Mouse (Mus musculus) limb, embryonic 10.5 days (tissue): Measurements from ENCODE around the gene Nek9. TPM values are rescaled to one million over a fixed set of nuclear protein-coding genes. Genes with fewer than 3 reads are reported as not detected.

Source experiments
- DNase-seq: peaks from one replicate; pipeline ENCODE4 v3.0.0-alpha.2; 2017; ENCODE audit warnings: low spot score
- H3K27ac ChIP-seq: fragments of 300-500 bp; sonication (generic); 2 replicates; pipeline ENCODE4 v1.5.1; 2016; ENCODE audit warnings: mild to moderate bottlenecking
- H3K27me3 ChIP-seq: fragments of 300-500 bp; sonication (generic); 2 replicates; pipeline ENCODE4 v1.6.1; 2016; ENCODE audit warnings: low read depth, mild to moderate bottlenecking; ENCODE audit not compliant: poor library complexity, severe bottlenecking
- H3K36me3 ChIP-seq: fragments of 300-500 bp; sonication (generic); 2 replicates; pipeline ENCODE4 v1.6.1; 2016; ENCODE audit warnings: mild to moderate bottlenecking, moderate library complexity
- H3K4me1 ChIP-seq: fragments of 300-500 bp; sonication (generic); 2 replicates; pipeline ENCODE4 v1.6.1; 2016
- H3K4me3 ChIP-seq: fragments of 300-500 bp; sonication (generic); 2 replicates; pipeline ENCODE4 v1.5.1; 2016; ENCODE audit warnings: mild to moderate bottlenecking, moderate library complexity
- H3K9me3 ChIP-seq: fragments of 300-500 bp; sonication (generic); replicated peaks from 2 replicates; pipeline ENCODE4 v1.6.1; 2016; ENCODE audit warnings: mild to moderate bottlenecking
- WGBS: fragments of 180-500 bp; shearing (Covaris S2); methylation state at CpG from one replicate; pipeline ENCODE4 v1.1.7; 2016; 5-methylcytosine and 5-hydroxymethylcytosine counted together
- polyA plus RNA-seq: library from polyadenylated mRNA; unstranded; fragments of >200 nt; fragmentation: Nextera tagmentation; extraction: Ambion mirVana; gene quantifications from 2 replicates; pipeline ENCODE4 v1.2.1, GENCODE M21; 2016

Gene Nek9
- polyA plus RNA-seq, 1 experiment from 2014 or later, result 29.9 TPM

GRCm38 (mm10) chr12:85264940-85265339 lies 74.2 kb downstream of the Nek9 start:
- 41% methylated on average over 7 of the region's 7 CpGs for WGBS
- Histone ChIP-seq H3K9me3 (no peaks in the 10 kb centered on the region), H3K27ac (peak overlapping the region; percentile 67; the same call in 1 of the 2 replicates), H3K27me3 (no peaks in the 10 kb centered on the region), H3K4me1 (peaks cover 41% of the 10 kb centered on the region), H3K4me3 (no peak overlapping the region), H3K36me3 (peaks cover 15% of the 10 kb centered on the region)
- DNase-seq, result peak; percentile 48

- WGBS, result 81% methylated on average over 8 of the region's 8 CpGs
- H3K27me3 ChIP-seq, result no peaks in the 10 kb centered on the region
- no peak overlapping the region for H3K4me3 ChIP-seq
- H3K36me3 ChIP-seq, result peaks cover 15% of the 10 kb centered on the region
- DNase-seq, result no peak
- H3K9me3 ChIP-seq, result no peaks in the 10 kb centered on the region
- H3K27ac ChIP-seq, result peak overlapping the region; percentile 67; the same call in 1 of the 2 replicates
- peaks cover 38% of the 10 kb centered on the region for H3K4me1 ChIP-seq
Measured at GRCm38 (mm10) chr12:85264531-85264930, 74.6 kb downstream of the Nek9 start.

GRCm38 (mm10) chr12:85263190-85263589 lies 76.0 kb downstream of the Nek9 start:
- Histone ChIP-seq H3K27ac (peak overlapping the region; percentile 73), H3K27me3 (no peaks in the 10 kb centered on the region), H3K4me3 (no peak overlapping the region), H3K36me3 (peaks cover 5% of the 10 kb centered on the region), H3K4me1 (peaks cover 38% of the 10 kb centered on the region), H3K9me3 (no peaks in the 10 kb centered on the region)
- WGBS, result 77% methylated on average over 5 of the region's 5 CpGs
- DNase-seq, result no peak

- Histone ChIP-seq H3K4me1 (peaks cover 38% of the 10 kb centered on the region), H3K27ac (peak overlapping the region; percentile 73), H3K36me3 (peaks cover 4% of the 10 kb centered on the region), H3K4me3 (no peak overlapping the region), H3K27me3 (no peaks in the 10 kb centered on the region), H3K9me3 (no peaks in the 10 kb centered on the region)
- 47% methylated on average over 10 of the region's 10 CpGs for WGBS
- DNase-seq, result peak; percentile 71
Measured at GRCm38 (mm10) chr12:85262489-85262888, 76.7 kb downstream of the Nek9 start.

GRCm38 (mm10) chr12:85257008-85257639 lies 82.0 kb downstream of the Nek9 start:
- DNase-seq, result no peak
- 89% methylated on average over 7 of the region's 7 CpGs for WGBS
- Histone ChIP-seq H3K4me1 (peaks cover 20% of the 10 kb centered on the region), H3K4me3 (no peak overlapping the region), H3K27ac (peak overlapping the region; percentile 2; the same call in 1 of the 2 replicates), H3K27me3 (no peaks in the 10 kb centered on the region), H3K36me3 (no peaks in the 10 kb centered on the region; the same call in 1 of the 2 replicates), H3K9me3 (no peaks in the 10 kb centered on the region)

- Histone ChIP-seq H3K4me3 (no peak overlapping the region), H3K36me3 (no peaks in the 10 kb centered on the region; the same call in 1 of the 2 replicates), H3K4me1 (peaks cover 15% of the 10 kb centered on the region), H3K9me3 (no peaks in the 10 kb centered on the region), H3K27ac (peak overlapping the region; percentile 46; the same call in 1 of the 2 replicates), H3K27me3 (no peaks in the 10 kb centered on the region)
- WGBS, result 72% methylated on average over 7 of the region's 7 CpGs
- DNase-seq, result no peak
Measured at GRCm38 (mm10) chr12:85256074-85256751, 82.9 kb downstream of the Nek9 start.

- no peak for DNase-seq
- Histone ChIP-seq H3K9me3 (no peaks in the 10 kb centered on the region), H3K4me1 (peaks cover 12% of the 10 kb centered on the region), H3K36me3 (peaks cover 4% of the 10 kb centered on the region), H3K27ac (no peak overlapping the region), H3K4me3 (no peak overlapping the region), H3K27me3 (no peaks in the 10 kb centered on the region)
- WGBS, result 91% methylated on average over 3 of the region's 3 CpGs
Measured at GRCm38 (mm10) chr12:85252083-85252482, 87.1 kb downstream of the Nek9 start.

Other genes with a start within 250 kb of the Nek9 start
- 2.4 and 2.7 TPM in 2 replicates for gene Prox2, start 228.6 kb downstream of the Nek9 start, polyA plus RNA-seq
- gene Dlst, start 228.5 kb downstream of the Nek9 start, polyA plus RNA-seq, result 116 and 123 TPM in 2 replicates
- gene Rps6kl1, start 188.1 kb downstream of the Nek9 start, polyA plus RNA-seq, result 0.39 and 0.45 TPM in 2 replicates
- 6.9 and 9.6 TPM in 2 replicates for gene Pgf, start 161.6 kb downstream of the Nek9 start, polyA plus RNA-seq
- gene Eif2b2, start 119.9 kb downstream of the Nek9 start, polyA plus RNA-seq, result 126 and 133 TPM in 2 replicates
- gene Mlh3, start 68.8 kb downstream of the Nek9 start, polyA plus RNA-seq, result 7.0 and 8.2 TPM in 2 replicates
- gene Acyp1, start 50.9 kb downstream of the Nek9 start, polyA plus RNA-seq, result 47.2 and 54.2 TPM in 2 replicates
- gene Zc2hc1c, start 50.8 kb downstream of the Nek9 start, polyA plus RNA-seq, result 0.68 and 0.91 TPM in 2 replicates
- gene Tmed10, start 35.5 kb upstream of the Nek9 start, polyA plus RNA-seq, result 264 and 277 TPM in 2 replicates
- 0.76 and 0.80 TPM in 2 replicates for gene Fos, start 134.5 kb upstream of the Nek9 start, polyA plus RNA-seq